Mouse (Mus musculus): ENCODE results near the gene Gm11938. TPM values are rescaled to one million over a fixed set of nuclear protein-coding genes. Genes with fewer than 3 reads are reported as not detected.
A peak's percentile ranks its signal among the peaks of the same experiment; 100 is the strongest.

The Gm11938 gene
- total and polyA plus RNA-seq, 2 experiments from 2014 or later = not detected

DNA sequence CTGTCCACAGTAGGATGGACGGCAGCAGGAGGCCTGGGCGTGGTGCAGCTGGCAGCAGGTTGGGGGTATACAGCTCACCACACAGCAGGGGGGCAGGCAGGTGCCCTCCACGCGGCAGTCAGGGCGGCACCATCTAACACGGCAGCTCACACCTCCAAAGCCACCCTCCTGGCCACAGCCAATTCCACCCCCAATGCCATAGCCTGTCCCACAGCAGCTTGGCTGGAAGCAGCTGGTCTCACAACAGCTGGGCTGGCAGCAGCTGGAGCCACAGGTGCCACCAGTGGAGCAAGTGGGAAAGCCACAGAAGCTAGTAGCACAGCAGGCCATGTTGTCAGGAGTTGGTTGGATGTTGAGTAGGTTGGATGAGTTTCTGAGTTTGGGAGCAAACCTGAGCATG, 22.5 kb downstream of the Gm11938 start, which contains the start of gene Krtap1-5:
Gene Krtap1-5 (minus strand): TSS at position 381 of the 400 bp plus-strand sequence.
- Histone ChIP-seq H3K27ac (ENCODE audit: low read depth, low read length) (no peak within 1 kb of the TSS), H3K27me3 (ENCODE audit: insufficient read depth, low read length) (no peaks in the 10 kb centered on the region), H3K36me3 (ENCODE audit: insufficient read depth) (no peaks in the 10 kb centered on the region), H3K4me3 (ENCODE audit: low read depth, low read length) (no peak within 1 kb of the TSS), H3K4me1 (ENCODE audit: insufficient read depth) (no peaks in the 10 kb centered on the region), H3K4me2 (ENCODE audit: low read depth) (no peak within 1 kb of the TSS), H3K9me3 (ENCODE audit: low read length) (no peaks in the 10 kb centered on the region), H3K9ac (no peak within 1 kb of the TSS)
- TF ChIP-seq CTCF (IDR thresholded peaks at IDR 0.05; ENCODE audit: low read depth) = no peak
- ATAC-seq (no peak), DNase-seq (no peak)
- WGBS = 88% methylated on average over 6 of the region's 6 CpGs

DNA sequence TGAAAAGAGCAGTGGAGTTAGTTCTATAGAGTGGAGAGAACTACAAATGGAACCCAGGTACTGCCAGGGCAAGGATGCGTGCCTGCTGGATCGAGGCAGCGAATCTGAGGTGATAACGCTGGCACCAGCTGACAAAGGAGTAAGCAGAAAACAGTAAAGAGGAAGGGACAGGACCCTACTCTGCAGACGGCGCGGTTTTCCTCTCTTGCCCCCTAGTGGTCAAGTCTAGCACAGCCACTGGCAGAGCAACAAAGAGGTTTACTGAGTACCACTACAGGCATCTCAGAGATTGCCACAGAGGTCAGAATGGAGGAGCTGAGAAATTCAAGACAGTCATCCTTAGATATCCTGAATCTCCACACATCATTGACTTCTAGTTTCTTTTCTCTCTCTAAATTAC, 29.0 kb downstream of the Gm11938 start:
- H3K9me3 ChIP-seq (ENCODE audit: low read length) = no peaks in the 10 kb centered on the region
- 7% methylated on average over 7 of the region's 7 CpGs for WGBS
- H3K4me1 ChIP-seq (ENCODE audit: insufficient read depth) = no peaks in the 10 kb centered on the region
- H3K27me3 ChIP-seq (ENCODE audit: insufficient read depth, low read length) = no peaks in the 10 kb centered on the region
- H3K27ac ChIP-seq (ENCODE audit: low read depth, low read length) = no peak overlapping the region
- no peak overlapping the region for H3K9ac ChIP-seq
- no peaks in the 10 kb centered on the region for H3K36me3 ChIP-seq (ENCODE audit: insufficient read depth)
- no peak overlapping the region for H3K4me3 ChIP-seq (ENCODE audit: low read depth, low read length)
- H3K4me2 ChIP-seq (ENCODE audit: low read depth) = peak overlapping the region; percentile 33; the same call in 1 of the 2 replicates
- ATAC-seq (peak; percentile 76; the same call in 1 of the 2 replicates), DNase-seq (peak; percentile 70)
- peak; percentile 84 for TF ChIP-seq CTCF (IDR thresholded peaks at IDR 0.05; ENCODE audit: low read depth)

DNA sequence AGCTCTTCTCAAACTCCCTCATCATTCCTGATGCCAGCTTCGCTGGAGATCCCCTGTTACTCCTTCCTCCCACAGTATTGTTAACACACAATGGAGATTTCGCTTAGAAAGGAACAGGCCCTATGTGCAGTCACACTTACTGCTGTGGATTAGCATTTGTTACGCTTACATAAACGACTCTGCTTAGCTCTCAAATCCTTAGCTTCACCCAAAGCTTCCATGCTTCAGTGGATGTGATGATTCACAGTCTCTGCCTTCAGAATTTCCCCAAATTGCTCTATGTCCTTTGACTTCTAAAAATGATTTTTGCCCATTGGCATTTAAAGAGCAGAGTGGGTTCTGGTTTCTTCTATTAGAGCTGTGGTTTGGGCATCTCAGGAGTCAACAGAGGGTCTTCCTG, 29.9 kb downstream of the Gm11938 start:
- Histone ChIP-seq H3K9me3 (ENCODE audit: low read length) (no peaks in the 10 kb centered on the region), H3K4me3 (ENCODE audit: low read depth, low read length) (no peak overlapping the region), H3K27me3 (ENCODE audit: insufficient read depth, low read length) (no peaks in the 10 kb centered on the region), H3K27ac (ENCODE audit: low read depth, low read length) (no peak overlapping the region), H3K4me1 (ENCODE audit: insufficient read depth) (no peaks in the 10 kb centered on the region), H3K36me3 (ENCODE audit: insufficient read depth) (no peaks in the 10 kb centered on the region), H3K4me2 (ENCODE audit: low read depth) (no peak overlapping the region), H3K9ac (no peak overlapping the region)
- ATAC-seq (no peak), DNase-seq (no peak)
- WGBS = 24% methylated on average over 4 of the region's 4 CpGs
- TF ChIP-seq CTCF (IDR thresholded peaks at IDR 0.05; ENCODE audit: low read depth) = no peak

DNA sequence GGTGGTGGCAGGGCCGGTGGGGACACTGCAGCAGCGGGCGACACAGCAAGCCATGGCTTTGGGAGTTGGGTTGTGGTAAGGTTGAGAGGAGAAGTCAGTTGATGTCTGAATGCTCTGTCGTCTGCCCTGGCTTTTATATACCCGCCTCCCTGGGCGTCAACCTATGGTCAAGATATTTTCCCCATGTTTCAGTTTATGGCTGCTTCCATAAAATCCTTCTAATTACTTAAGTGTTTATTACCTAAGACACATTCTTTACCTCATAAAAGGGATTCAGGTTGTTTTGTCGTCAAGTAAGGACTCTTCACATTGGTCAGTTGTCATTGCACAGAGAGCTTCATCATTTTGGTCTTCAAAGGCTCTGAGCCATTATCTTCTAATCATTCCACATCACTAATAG, 36.6 kb downstream of the Gm11938 start, which contains the start of gene Krtap3-1:
Gene Krtap3-1 (minus strand): TSS at position 101 of the 400 bp plus-strand sequence.
- no peak within 1 kb of the TSS for H3K27ac ChIP-seq (ENCODE audit: low read depth, low read length)
- no peaks in the 10 kb centered on the region for H3K36me3 ChIP-seq (ENCODE audit: insufficient read depth)
- TF ChIP-seq CTCF (IDR thresholded peaks at IDR 0.05; ENCODE audit: low read depth) = no peak
- H3K9me3 ChIP-seq (ENCODE audit: low read length) = no peaks in the 10 kb centered on the region
- no peak for DNase-seq
- H3K4me2 ChIP-seq (ENCODE audit: low read depth) = no peak within 1 kb of the TSS
- H3K4me3 ChIP-seq (ENCODE audit: low read depth, low read length) = no peak within 1 kb of the TSS
- no peaks in the 10 kb centered on the region for H3K4me1 ChIP-seq (ENCODE audit: insufficient read depth)
- H3K9ac ChIP-seq = no peak within 1 kb of the TSS
- H3K27me3 ChIP-seq (ENCODE audit: insufficient read depth, low read length) = no peaks in the 10 kb centered on the region
- WGBS = 94% methylated on average over 7 of the region's 7 CpGs
- no peak for ATAC-seq

DNA sequence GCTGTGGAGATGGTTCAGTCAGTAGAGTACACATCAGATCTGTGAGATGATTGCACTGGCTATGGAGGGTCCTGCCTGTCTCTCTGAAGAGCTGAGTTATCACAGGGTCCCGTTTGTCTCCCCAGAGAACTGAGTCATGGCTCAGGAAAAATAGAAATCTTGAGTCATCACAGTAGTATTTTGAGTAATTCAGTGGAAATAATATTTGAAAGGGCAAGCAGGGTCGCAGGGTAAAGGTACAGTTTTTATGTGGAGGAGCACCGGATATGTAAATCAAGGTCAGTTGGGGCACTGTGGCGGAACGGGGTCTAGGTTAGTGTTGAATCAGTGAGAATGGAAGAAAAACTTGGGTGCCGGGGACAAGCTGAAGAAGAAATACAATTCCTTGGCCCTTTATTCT, 40.5 kb downstream of the Gm11938 start:
- ATAC-seq = no peak

DNA sequence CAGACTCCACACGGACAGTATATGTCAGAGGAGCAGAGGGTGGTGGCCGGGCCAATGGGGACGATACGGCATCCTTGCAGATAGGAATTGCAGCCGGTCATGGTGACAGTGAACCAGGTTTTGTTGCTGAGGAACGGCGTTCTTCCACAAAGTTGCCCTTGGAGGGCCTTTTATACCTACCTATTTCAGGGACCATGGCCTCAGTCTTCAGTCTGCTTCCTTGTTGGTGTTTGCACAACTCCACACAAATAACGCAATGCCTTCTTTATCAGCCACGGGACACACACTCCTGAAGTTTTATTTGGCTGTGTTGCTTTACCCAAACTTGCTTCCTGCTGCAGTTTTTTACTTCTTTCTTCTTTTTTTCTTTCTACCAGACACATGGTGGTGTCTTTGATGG, 43.7 kb downstream of the Gm11938 start, which contains the start of gene Gm11939:
Gene Gm11939 (minus strand): TSS at position 101 of the 400 bp plus-strand sequence.
- no peaks in the 10 kb centered on the region for H3K9me3 ChIP-seq (ENCODE audit: low read length)
- H3K36me3 ChIP-seq (ENCODE audit: insufficient read depth) = no peaks in the 10 kb centered on the region
- no peak for DNase-seq
- no peak for TF ChIP-seq CTCF (IDR thresholded peaks at IDR 0.05; ENCODE audit: low read depth)
- no peak within 1 kb of the TSS for H3K4me2 ChIP-seq (ENCODE audit: low read depth)
- no peak within 1 kb of the TSS for H3K9ac ChIP-seq
- no peaks in the 10 kb centered on the region for H3K4me1 ChIP-seq (ENCODE audit: insufficient read depth)
- WGBS = 95% methylated on average over 9 of the region's 9 CpGs
- no peak within 1 kb of the TSS for H3K27ac ChIP-seq (ENCODE audit: low read depth, low read length)
- no peak within 1 kb of the TSS for H3K4me3 ChIP-seq (ENCODE audit: low read depth, low read length)
- no peaks in the 10 kb centered on the region for H3K27me3 ChIP-seq (ENCODE audit: insufficient read depth, low read length)
- no peak for ATAC-seq

More for the DNA sequence above, 40.5 kb downstream of the Gm11938 start:
- Histone ChIP-seq H3K4me2 (ENCODE audit: low read depth) (no peak overlapping the region), H3K9ac (no peak overlapping the region), H3K36me3 (ENCODE audit: insufficient read depth) (no peaks in the 10 kb centered on the region), H3K27me3 (ENCODE audit: insufficient read depth, low read length) (no peaks in the 10 kb centered on the region), H3K27ac (ENCODE audit: low read depth, low read length) (no peak overlapping the region), H3K4me3 (ENCODE audit: low read depth, low read length) (no peak overlapping the region), H3K4me1 (ENCODE audit: insufficient read depth) (no peaks in the 10 kb centered on the region), H3K9me3 (ENCODE audit: low read length) (no peaks in the 10 kb centered on the region)
- WGBS = 85% methylated on average over 6 of the region's 6 CpGs
- DNase-seq = no peak
- TF ChIP-seq CTCF (IDR thresholded peaks at IDR 0.05; ENCODE audit: low read depth) = no peak

DNA sequence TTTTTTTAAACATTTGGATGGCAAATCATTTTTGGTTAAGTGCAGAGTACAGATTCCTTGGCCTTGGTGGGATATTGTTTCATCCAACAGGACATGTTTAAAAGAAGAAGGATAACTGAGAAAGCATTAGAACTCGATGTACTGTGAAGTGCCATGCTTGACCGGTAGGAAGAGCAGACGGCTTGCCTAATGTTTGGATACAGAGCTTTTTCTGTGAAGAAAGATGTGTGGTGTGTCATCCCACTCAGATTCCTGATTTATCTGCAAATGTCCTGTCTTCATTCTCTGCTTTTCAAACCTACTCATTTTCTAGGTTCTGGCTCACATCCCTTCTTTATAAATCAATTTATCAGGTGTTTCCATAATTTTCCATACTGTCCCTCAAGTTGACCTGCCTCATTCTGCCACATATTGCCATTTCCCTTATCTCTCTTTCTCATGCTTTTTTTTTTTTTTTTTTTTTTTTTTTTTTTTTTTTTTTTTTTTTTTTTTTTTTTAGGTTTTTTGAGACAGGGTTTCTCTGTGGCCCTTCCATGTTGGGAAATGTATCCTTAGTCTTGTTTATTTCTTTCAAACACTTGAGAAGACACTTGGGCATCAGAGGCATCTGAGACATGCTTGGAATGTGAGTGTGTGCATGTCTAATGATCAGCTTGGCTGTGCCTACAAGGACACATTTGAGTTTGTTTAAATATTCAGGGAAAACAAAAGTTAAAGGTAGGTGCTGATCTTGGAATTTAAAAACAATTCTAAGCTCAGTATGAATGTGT, 44.9 kb downstream of the Gm11938 start:
- H3K36me3 ChIP-seq (ENCODE audit: insufficient read depth) = no peaks in the 10 kb centered on the region
- ATAC-seq (no peak), DNase-seq (no peak)
- WGBS = 91% methylated on average over 3 of the region's 3 CpGs
- H3K27ac ChIP-seq (ENCODE audit: low read depth, low read length) = no peak overlapping the region
- H3K9ac ChIP-seq = no peak overlapping the region
- no peak overlapping the region for H3K4me3 ChIP-seq (ENCODE audit: low read depth, low read length)
- no peaks in the 10 kb centered on the region for H3K27me3 ChIP-seq (ENCODE audit: insufficient read depth, low read length)
- H3K9me3 ChIP-seq (ENCODE audit: low read length) = no peaks in the 10 kb centered on the region
- no peak overlapping the region for H3K4me2 ChIP-seq (ENCODE audit: low read depth)
- no peaks in the 10 kb centered on the region for H3K4me1 ChIP-seq (ENCODE audit: insufficient read depth)
- no peak for TF ChIP-seq CTCF (IDR thresholded peaks at IDR 0.05; ENCODE audit: low read depth)

Data from forebrain, postnatal 0 days (tissue).